Mouse (Mus musculus) limb, embryonic 11.5 days (tissue): ENCODE measurements around the gene Prpf4b. TPM values are rescaled to one million over a fixed set of nuclear protein-coding genes. Genes with fewer than 3 reads are reported as not detected.
"Not testable (repeated sequence)": the region's sequence is repeated elsewhere in the genome, so short reads cannot be mapped to it uniquely, and the experiment has no call there.

Source experiments
- ATAC-seq: fragments of 200-750 bp; cut with Nextera tagmentation; 2 replicates; pipeline ENCODE4 v1.8.0; 2017; ENCODE audit warnings: low read depth; ENCODE audit not compliant: insufficient number of reproducible peaks, low FRiP score, low TSS enrichment
- DNase-seq: peaks from one replicate; pipeline ENCODE4 v3.0.0-alpha.2; 2015; ENCODE audit warnings: low spot score
- H3K27ac ChIP-seq: fragments of 300-500 bp; sonication (generic); replicated peaks from 2 replicates; pipeline ENCODE4 v1.5.1; 2014; ENCODE audit warnings: low read depth, mild to moderate bottlenecking, low read length
- H3K27me3 ChIP-seq: fragments of 300-500 bp; sonication (generic); 2 replicates; pipeline ENCODE4 v1.6.1; 2014; ENCODE audit warnings: mild to moderate bottlenecking, low read length, mixed read lengths; ENCODE audit not compliant: control insufficient read depth, insufficient read depth
- H3K36me3 ChIP-seq: fragments of 300-500 bp; sonication (generic); 2 replicates; pipeline ENCODE4 v1.6.1; 2014; ENCODE audit warnings: mild to moderate bottlenecking, low read length, moderate library complexity, mixed read lengths; ENCODE audit not compliant: control insufficient read depth, insufficient read depth
- H3K4me1 ChIP-seq: fragments of 300-500 bp; sonication (generic); 2 replicates; pipeline ENCODE4 v1.6.1; 2014; ENCODE audit warnings: low read length, mixed read lengths; ENCODE audit not compliant: control insufficient read depth, insufficient read depth
- H3K4me2 ChIP-seq: fragments of 300-500 bp; sonication (generic); 2 replicates; pipeline ENCODE4 v1.6.1; 2014; ENCODE audit warnings: low read depth, mild to moderate bottlenecking, moderate library complexity; ENCODE audit not compliant: severe bottlenecking
- H3K4me3 ChIP-seq: fragments of 300-500 bp; sonication (generic); 2 replicates; pipeline ENCODE4 v1.5.1; 2014; ENCODE audit warnings: low read depth, low read length
- H3K9ac ChIP-seq: fragments of 300-500 bp; sonication (generic); 2 replicates; pipeline ENCODE4 v1.6.1; 2014; ENCODE audit warnings: mild to moderate bottlenecking, low read length
- H3K9me3 ChIP-seq: fragments of 300-500 bp; sonication (generic); 2 replicates; pipeline ENCODE4 v1.6.1; 2016; ENCODE audit warnings: low read length; ENCODE audit not compliant: control insufficient read depth
- WGBS: fragments of 180-500 bp; shearing (Covaris S2); extraction: QIAGEN DNeasy Blood & Tissue Kit; methylation state at CpG from one replicate; pipeline ENCODE4 v1.1.7; 2014; 5-methylcytosine and 5-hydroxymethylcytosine counted together
- polyA plus RNA-seq: library from polyadenylated mRNA; unstranded; fragments of >200 nt; fragmentation: Nextera tagmentation; extraction: Ambion mirVana; gene quantifications from 2 replicates; pipeline ENCODE4 v1.2.1, GENCODE M21; 2014

Prpf4b gene
- polyA plus RNA-seq, 1 experiment from 2014 or later, result 97.8 TPM

DNA sequence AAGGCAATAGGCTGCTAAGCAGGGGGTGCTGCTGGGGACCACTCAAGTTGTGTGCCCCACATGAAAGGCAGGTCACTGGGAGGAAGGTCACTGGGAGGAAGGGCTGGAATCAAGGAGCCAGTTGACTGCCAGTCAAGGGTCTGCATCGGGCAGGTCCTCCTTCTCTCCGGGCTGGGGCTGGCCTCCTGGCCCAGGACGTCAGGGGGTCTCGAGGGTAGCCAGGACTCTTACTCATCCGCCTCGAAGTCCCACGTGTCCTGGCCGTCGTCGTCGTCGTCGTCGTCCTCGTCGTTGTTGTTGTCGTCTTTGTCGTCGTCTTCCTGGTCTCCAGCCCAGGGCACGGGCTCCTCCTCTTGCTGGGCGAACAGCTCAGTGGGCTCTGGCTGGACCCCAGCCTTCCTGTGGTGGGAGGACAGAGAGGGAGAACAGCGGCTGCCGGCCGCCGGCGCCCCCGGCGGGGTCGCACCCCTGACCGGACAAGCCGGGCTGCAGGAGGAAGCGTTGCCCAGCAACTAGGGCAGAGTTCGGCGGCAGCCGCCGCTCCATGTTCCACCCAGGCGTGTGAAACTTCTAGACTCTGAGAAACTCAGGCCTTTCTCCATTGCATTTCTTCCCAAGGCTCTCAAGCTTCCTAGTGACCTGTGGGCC lies 41.5 kb downstream of the Prpf4b start:
- DNase-seq (peak; percentile 32), ATAC-seq (no peak)
- Histone ChIP-seq H3K36me3 (no peaks in the 10 kb centered on the region), H3K4me2 (peak overlapping the region; percentile 36; the same call in 1 of the 2 replicates), H3K27ac (no peak overlapping the region), H3K4me3 (no peak overlapping the region), H3K27me3 (no peaks in the 10 kb centered on the region), H3K4me1 (no peaks in the 10 kb centered on the region), H3K9ac (0 out of 2 replicates have a peak overlapping the region, but pooled peaks have one; percentile 27), H3K9me3 (no peaks in the 10 kb centered on the region)
- 40% methylated on average over 37 of the region's 37 CpGs for WGBS

DNA sequence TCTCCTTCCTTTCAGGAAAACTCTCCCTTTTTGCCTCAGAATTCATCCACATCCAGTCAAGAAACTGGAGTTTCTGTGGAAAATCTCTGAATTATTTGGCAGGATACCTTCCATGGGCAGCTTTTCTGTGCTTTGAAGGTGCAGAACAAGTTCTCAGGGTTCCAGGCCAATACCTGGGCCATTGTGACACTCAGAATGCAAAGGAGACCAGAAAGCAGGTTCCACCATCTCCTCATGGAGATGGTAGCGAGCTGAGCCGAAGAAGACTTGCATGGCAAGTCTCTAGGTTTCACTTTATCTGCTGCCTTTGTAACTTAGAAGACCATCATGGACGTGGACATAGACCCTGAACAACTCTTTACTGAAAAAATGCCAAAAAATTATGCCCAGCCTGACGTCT lies 49.1 kb downstream of the Prpf4b start, which contains the start of the genes Fam217a and 4933417A18Rik:
Fam217a (minus strand) TSS at position 101 of the 400 bp plus-strand sequence.
4933417A18Rik (plus strand) TSS at position 200 of the 400 bp plus-strand sequence.
- ATAC-seq (no peak), DNase-seq (no peak)
- H3K4me3 ChIP-seq, result no peak within 1 kb of the TSS
- no peak within 1 kb of the TSS for H3K9ac ChIP-seq
- no peak within 1 kb of the TSS for H3K4me2 ChIP-seq
- WGBS, result 84% methylated on average over 4 of the region's 4 CpGs
- no peak within 1 kb of the TSS for H3K27ac ChIP-seq
- no peaks in the 10 kb centered on the region for H3K36me3 ChIP-seq
- H3K4me1 ChIP-seq, result no peaks in the 10 kb centered on the region
- H3K9me3 ChIP-seq, result no peaks in the 10 kb centered on the region
- no peaks in the 10 kb centered on the region for H3K27me3 ChIP-seq

DNA sequence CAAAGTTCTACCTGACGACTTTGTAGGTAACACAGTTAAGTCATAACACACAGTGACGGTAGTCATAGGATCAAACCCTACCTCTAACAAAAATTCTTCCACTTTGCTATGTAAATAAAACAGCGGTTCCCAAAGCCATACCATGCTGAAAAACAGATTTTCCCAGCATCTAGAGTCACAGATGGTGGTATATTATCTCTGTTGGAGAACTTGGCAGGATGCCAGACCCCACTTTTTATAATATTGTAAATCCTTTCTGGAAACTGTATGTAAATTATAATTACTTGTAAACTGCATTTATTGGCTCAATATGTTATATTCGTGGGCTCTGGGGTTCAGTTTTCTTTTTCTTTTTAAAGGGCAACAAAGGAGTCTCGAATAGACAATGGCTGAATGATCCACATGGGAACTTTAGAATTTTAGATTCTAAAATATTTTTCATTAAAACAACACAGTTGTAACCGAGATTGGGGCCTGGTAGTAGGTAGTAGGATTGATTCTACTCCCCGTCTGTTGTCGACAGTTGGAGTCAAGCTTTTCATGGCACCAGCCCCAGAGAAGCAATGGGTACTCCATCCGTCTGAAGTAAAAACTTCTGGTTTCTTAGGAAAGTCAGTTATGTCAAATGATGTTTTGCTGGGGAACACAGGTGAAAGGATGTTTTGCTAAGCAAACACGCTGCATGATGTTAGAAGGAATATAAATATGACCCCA lies 60.0 kb downstream of the Prpf4b start:
- no peak overlapping the region for H3K4me3 ChIP-seq
- ATAC-seq, result no peak
- WGBS, result 81% methylated on average over 10 of the region's 10 CpGs

DNA sequence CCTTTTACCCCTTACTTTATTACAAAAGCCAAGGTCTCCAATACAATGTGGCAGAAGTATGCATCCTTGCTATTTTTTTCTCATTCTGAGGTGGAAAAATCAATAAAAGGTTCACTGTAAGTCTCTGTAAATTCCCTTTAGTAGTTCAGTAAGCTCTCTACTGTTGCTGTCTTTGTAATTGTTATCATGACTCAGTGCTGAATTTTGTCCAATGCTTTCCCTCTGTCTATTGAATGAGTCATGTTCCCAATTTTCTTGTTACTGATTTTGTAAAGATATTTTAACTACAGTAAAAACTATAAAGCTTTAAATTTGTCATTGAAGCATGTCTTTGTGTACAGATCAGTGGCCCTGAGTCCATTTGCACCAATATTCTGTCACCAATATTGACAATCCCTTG lies 67.3 kb downstream of the Prpf4b start:
- Histone ChIP-seq H3K27me3 (no peaks in the 10 kb centered on the region), H3K4me1 (no peaks in the 10 kb centered on the region), H3K36me3 (no peaks in the 10 kb centered on the region), H3K27ac (no peak overlapping the region), H3K9me3 (no peaks in the 10 kb centered on the region), H3K9ac (no peak overlapping the region), H3K4me3 (no peak overlapping the region), H3K4me2 (no peak overlapping the region)
- DNase-seq (no peak), ATAC-seq (no peak)

More for the DNA sequence above, 60.0 kb downstream of the Prpf4b start:
- no peak overlapping the region for H3K4me2 ChIP-seq
- no peaks in the 10 kb centered on the region for H3K9me3 ChIP-seq
- no peaks in the 10 kb centered on the region for H3K27me3 ChIP-seq
- no peaks in the 10 kb centered on the region for H3K36me3 ChIP-seq
- H3K4me1 ChIP-seq, result no peaks in the 10 kb centered on the region
- DNase-seq, result no peak
- no peak overlapping the region for H3K27ac ChIP-seq
- H3K9ac ChIP-seq, result no peak overlapping the region

DNA sequence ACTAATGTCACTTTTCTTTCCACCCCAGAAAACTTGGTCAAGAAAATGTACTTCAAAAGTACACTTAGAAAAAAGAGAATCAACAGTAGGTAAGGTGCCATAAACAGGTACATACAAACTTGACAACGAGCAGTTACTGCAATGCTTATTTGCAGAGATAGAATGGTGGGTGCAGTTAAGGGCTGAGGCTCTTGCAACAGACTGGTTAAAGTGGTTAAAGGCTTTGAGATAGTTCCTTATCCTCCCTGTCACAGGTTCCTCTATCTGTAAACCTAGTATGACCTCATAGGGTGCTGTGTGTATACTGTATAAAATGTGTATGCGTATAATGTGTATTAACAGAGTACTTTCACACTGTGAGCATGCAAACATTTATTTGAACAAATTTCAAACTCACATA lies 76.3 kb downstream of the Prpf4b start:
- not testable (repeated sequence) for H3K36me3 ChIP-seq, H3K9ac ChIP-seq, H3K27ac ChIP-seq, DNase-seq, H3K27me3 ChIP-seq, ATAC-seq, H3K4me1 ChIP-seq, H3K9me3 ChIP-seq, H3K4me2 ChIP-seq, H3K4me3 ChIP-seq
- 89% methylated on average over 2 of the region's 2 CpGs for WGBS

Other genes with a start within 250 kb of the Prpf4b start
- gene Pxdc1, start 221.8 kb upstream of the Prpf4b start, polyA plus RNA-seq, result 2.4 and 3.6 TPM in 2 replicates
- gene Fam50b, start 140.5 kb upstream of the Prpf4b start, polyA plus RNA-seq, result not detected in 2 replicates
- gene Fam217a, start 49.0 kb downstream of the Prpf4b start, polyA plus RNA-seq, result 0.84 and 1.1 TPM in 2 replicates
- not detected in 2 replicates for gene 4933417A18Rik, start 49.1 kb downstream of the Prpf4b start, polyA plus RNA-seq
- gene Eci3, start 88.5 kb downstream of the Prpf4b start, polyA plus RNA-seq, result 0.27 and 0.44 TPM in 2 replicates
- gene Eci2, start 151.8 kb downstream of the Prpf4b start, polyA plus RNA-seq, result 141 and 143 TPM in 2 replicates